Mouse (Mus musculus): Measurements from ENCODE around the gene Rhobtb1. TPM values are rescaled to one million over a fixed set of nuclear protein-coding genes. Genes with fewer than 3 reads are reported as not detected.
A peak's percentile ranks its signal among the peaks of the same experiment; 100 is the strongest.

Rhobtb1 gene
- polyA plus RNA-seq, 1 experiment from 2014 or later = 33.2 TPM

DNA sequence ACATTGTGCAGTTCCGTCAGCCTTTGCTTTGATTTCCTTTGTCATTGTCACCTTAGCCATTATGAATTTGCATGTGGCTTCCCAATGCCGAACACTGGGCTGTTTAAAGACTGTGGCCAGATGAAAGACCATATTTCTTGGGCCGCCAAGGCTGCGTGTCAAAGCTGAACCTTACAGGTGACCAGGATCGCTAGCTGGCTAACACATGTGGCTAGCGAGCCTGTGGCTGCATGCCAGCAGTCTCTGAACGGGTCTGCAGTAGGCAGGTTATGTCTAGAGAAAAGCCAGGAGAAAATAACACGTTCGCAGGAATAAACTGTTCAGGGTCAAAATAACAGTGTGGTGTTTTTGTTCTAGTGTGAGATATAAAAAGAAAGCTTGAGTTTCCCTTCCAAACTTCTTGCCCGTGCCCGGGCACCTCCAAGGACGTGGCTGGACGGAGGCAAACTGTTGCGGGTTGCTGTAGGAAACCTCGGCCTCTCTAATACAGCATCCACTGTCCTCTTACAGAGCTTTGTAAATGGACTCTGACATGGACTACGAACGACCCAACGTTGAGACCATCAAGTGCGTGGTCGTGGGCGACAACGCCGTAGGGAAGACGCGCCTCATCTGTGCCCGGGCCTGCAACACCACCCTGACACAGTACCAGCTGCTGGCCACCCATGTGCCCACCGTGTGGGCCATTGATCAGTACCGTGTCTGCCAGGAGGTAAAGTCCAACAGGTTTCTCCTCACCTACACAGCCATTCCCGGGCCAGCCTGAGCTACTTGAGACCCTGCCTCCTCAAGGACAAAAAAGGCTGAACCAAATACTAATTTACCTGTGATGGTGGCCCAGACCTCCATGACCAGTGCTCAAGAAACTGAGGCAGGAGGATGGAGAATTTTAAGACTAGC lies 97.3 kb downstream of the Rhobtb1 start:
- Histone ChIP-seq H3K4me1 (ENCODE audit: control insufficient read depth, insufficient read depth, low read length) (peaks cover 14% of the 10 kb centered on the region), H3K27me3 (ENCODE audit: control insufficient read depth, insufficient read depth, low read length) (no peaks in the 10 kb centered on the region), H3K9me3 (replicated peaks; ENCODE audit: control insufficient read depth, low read length) (no peaks in the 10 kb centered on the region), H3K27ac (ENCODE audit: low read length) (no peak overlapping the region), H3K4me2 (ENCODE audit: low read depth, low read length) (no peak overlapping the region), H3K4me3 (replicated peaks; ENCODE audit: low read length) (no peak overlapping the region), H3K36me3 (ENCODE audit: control insufficient read depth, insufficient read depth, low read length) (peaks cover 8% of the 10 kb centered on the region), H3K9ac (ENCODE audit: low read length) (no peak overlapping the region)
- 88% methylated on average over 29 of the region's 29 CpGs for WGBS
- ATAC-seq (ENCODE audit: insufficient read depth, low FRiP score) = no peak

DNA sequence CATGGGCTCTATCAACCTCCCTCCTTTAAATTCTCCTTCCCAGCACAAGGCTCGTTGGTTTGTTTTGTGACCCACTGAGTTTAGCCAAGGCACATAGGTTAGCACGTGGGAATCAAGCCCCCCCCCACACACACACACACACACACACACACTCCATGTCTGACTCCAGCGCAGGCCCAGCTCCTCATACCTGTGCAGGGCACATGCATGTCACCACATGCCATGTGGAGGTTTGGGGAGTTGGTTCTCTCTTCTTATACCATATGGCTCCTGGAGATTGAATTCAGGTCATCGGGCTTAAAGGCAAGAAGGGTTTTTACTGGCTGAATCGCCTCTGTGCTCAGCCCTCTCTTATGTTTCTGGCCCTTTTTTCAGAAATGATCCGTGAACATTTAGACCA lies 100.0 kb downstream of the Rhobtb1 start:
- Histone ChIP-seq H3K9ac (ENCODE audit: low read length) (no peak overlapping the region), H3K27me3 (ENCODE audit: control insufficient read depth, insufficient read depth, low read length) (no peaks in the 10 kb centered on the region), H3K9me3 (replicated peaks; ENCODE audit: control insufficient read depth, low read length) (no peaks in the 10 kb centered on the region), H3K36me3 (ENCODE audit: control insufficient read depth, insufficient read depth, low read length) (peaks cover 8% of the 10 kb centered on the region), H3K4me2 (ENCODE audit: low read depth, low read length) (no peak overlapping the region), H3K4me3 (replicated peaks; ENCODE audit: low read length) (no peak overlapping the region), H3K27ac (ENCODE audit: low read length) (no peak overlapping the region), H3K4me1 (ENCODE audit: control insufficient read depth, insufficient read depth, low read length) (peaks cover 31% of the 10 kb centered on the region)
- WGBS = 87% methylated on average over 6 of the region's 6 CpGs
- ATAC-seq (ENCODE audit: insufficient read depth, low FRiP score) = no peak

DNA sequence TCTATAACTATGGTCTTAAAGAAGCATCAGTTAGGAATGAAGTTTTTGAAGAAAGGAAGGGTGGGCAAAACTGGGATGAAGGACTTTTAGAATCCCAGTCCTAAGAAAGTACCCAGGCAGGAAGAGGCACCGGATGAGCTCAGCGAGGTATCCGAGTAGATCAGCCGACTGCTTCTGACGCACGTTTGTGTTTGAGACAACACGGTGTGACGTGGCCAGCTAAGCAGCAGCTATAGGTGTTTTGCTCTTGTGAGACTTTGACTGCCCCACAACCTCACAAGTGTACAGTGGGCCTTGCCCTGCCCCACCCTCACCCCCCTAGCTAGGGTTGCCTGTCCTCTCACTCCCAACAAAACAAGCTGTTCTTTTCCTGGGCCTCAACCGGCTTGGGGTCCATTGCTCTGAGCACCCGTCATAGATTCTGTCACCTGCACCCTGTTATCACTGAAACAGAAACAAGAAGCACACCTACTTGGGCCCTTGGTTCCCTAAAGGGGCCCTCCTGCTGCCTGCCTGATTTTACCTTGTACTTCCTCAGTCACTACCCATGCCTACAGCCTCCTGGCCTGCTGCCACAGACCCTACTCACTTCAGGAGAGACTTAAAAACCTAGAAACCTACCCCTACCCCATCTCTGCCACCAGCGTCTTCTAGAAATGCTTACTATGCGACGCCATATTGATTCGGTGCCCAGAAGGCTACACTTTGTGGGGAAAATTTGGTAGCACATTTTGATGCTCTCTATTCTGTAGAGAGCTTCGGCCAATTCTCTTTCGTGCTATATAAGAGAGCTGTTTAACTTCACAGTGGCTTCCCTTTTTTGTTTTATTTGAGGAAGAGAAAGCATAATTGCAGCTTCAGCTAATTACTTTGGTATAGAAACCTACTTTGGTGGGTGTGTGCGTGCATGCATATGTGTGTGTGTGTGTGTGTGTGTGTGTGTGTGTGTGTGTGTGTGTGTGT lies 101.2 kb downstream of the Rhobtb1 start:
- H3K9me3 ChIP-seq (replicated peaks; ENCODE audit: control insufficient read depth, low read length) = no peaks in the 10 kb centered on the region
- peak overlapping the region; percentile 17; the same call in 1 of the 2 replicates for H3K9ac ChIP-seq (ENCODE audit: low read length)
- H3K27ac ChIP-seq (ENCODE audit: low read length) = peak overlapping the region; percentile 95
- H3K27me3 ChIP-seq (ENCODE audit: control insufficient read depth, insufficient read depth, low read length) = no peaks in the 10 kb centered on the region
- 79% methylated on average over 17 of the region's 17 CpGs for WGBS
- ATAC-seq (ENCODE audit: insufficient read depth, low FRiP score) = no peak
- peaks cover 8% of the 10 kb centered on the region for H3K36me3 ChIP-seq (ENCODE audit: control insufficient read depth, insufficient read depth, low read length)
- H3K4me3 ChIP-seq (replicated peaks; ENCODE audit: low read length) = no peak overlapping the region
- no peak overlapping the region for H3K4me2 ChIP-seq (ENCODE audit: low read depth, low read length)
- H3K4me1 ChIP-seq (ENCODE audit: control insufficient read depth, insufficient read depth, low read length) = peaks cover 31% of the 10 kb centered on the region

DNA sequence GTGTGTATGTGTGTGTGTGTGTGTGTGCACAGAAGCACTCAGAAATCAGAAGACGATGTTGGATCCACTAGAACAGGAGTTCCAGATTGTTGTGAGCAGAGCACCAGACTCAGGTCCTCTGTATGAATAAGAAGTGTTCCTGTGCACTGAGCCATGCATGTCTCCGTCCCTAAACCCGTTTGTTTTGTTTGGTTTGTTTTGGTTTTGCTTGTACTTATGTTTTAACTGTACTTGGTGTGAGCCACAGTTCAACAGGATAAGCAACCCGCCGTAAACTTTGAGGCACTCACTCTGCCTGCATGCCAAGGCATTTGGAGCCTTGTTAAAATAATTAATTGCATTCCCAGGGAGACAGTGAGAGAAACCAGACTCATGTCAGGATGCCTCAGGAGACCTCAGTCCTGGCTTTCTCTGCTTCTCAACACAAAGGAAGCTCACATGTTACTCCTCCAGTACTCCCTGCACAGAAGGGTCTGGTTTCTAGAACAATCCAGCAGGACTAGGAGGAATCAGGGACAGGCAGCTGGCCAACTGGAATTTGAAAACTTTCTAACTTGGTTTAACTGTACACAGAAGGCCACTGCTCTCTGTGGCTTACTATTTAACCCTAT lies 101.9 kb downstream of the Rhobtb1 start:
- peaks cover 8% of the 10 kb centered on the region for H3K36me3 ChIP-seq (ENCODE audit: control insufficient read depth, insufficient read depth, low read length)
- no peaks in the 10 kb centered on the region for H3K9me3 ChIP-seq (replicated peaks; ENCODE audit: control insufficient read depth, low read length)
- H3K27ac ChIP-seq (ENCODE audit: low read length) = peak overlapping the region; percentile 95
- H3K27me3 ChIP-seq (ENCODE audit: control insufficient read depth, insufficient read depth, low read length) = no peaks in the 10 kb centered on the region
- 0 out of 2 replicates have a peak overlapping the region, but pooled peaks have one; percentile 7 for H3K9ac ChIP-seq (ENCODE audit: low read length)
- no peak overlapping the region for H3K4me2 ChIP-seq (ENCODE audit: low read depth, low read length)
- 28% methylated on average over 5 of the region's 5 CpGs for WGBS
- peak; percentile 85 for ATAC-seq (ENCODE audit: insufficient read depth, low FRiP score)
- no peak overlapping the region for H3K4me3 ChIP-seq (replicated peaks; ENCODE audit: low read length)
- H3K4me1 ChIP-seq (ENCODE audit: control insufficient read depth, insufficient read depth, low read length) = peaks cover 31% of the 10 kb centered on the region

GRCm38 (mm10) chr10:69253686-69254080 lies 102.4 kb downstream of the Rhobtb1 start:
- Histone ChIP-seq H3K4me2 (ENCODE audit: low read depth, low read length) (peak overlapping the region; percentile 17; the same call in 1 of the 2 replicates), H3K27me3 (ENCODE audit: control insufficient read depth, insufficient read depth, low read length) (no peaks in the 10 kb centered on the region), H3K4me1 (ENCODE audit: control insufficient read depth, insufficient read depth, low read length) (peaks cover 31% of the 10 kb centered on the region), H3K4me3 (replicated peaks; ENCODE audit: low read length) (no peak overlapping the region), H3K9ac (ENCODE audit: low read length) (0 out of 2 replicates have a peak overlapping the region, but pooled peaks have one; percentile 7), H3K27ac (ENCODE audit: low read length) (peak overlapping the region; percentile 95), H3K36me3 (ENCODE audit: control insufficient read depth, insufficient read depth, low read length) (peaks cover 8% of the 10 kb centered on the region), H3K9me3 (replicated peaks; ENCODE audit: control insufficient read depth, low read length) (no peaks in the 10 kb centered on the region)
- 44% methylated on average over 5 of the region's 5 CpGs for WGBS
- ATAC-seq (ENCODE audit: insufficient read depth, low FRiP score) = peak; percentile 12; the same call in 1 of the 2 replicates

- peaks cover 31% of the 10 kb centered on the region for H3K4me1 ChIP-seq (ENCODE audit: control insufficient read depth, insufficient read depth, low read length)
These were observed 103.2 kb downstream of the Rhobtb1 start for GRCm38 (mm10) chr10:69254390-69254847.

GRCm38 (mm10) chr10:69255594-69255993 lies 104.4 kb downstream of the Rhobtb1 start:
- ATAC-seq (ENCODE audit: insufficient read depth, low FRiP score) = no peak
- WGBS = 36% methylated on average over 5 of the region's 5 CpGs
- no peak overlapping the region for H3K4me2 ChIP-seq (ENCODE audit: low read depth, low read length)
- H3K27ac ChIP-seq (ENCODE audit: low read length) = peak overlapping the region; percentile 11; the same call in 1 of the 2 replicates
- H3K4me3 ChIP-seq (replicated peaks; ENCODE audit: low read length) = no peak overlapping the region
- peaks cover 31% of the 10 kb centered on the region for H3K4me1 ChIP-seq (ENCODE audit: control insufficient read depth, insufficient read depth, low read length)
- H3K9me3 ChIP-seq (replicated peaks; ENCODE audit: control insufficient read depth, low read length) = no peaks in the 10 kb centered on the region
- no peak overlapping the region for H3K9ac ChIP-seq (ENCODE audit: low read length)
- H3K36me3 ChIP-seq (ENCODE audit: control insufficient read depth, insufficient read depth, low read length) = no peaks in the 10 kb centered on the region; the same call in 1 of the 2 replicates
- H3K27me3 ChIP-seq (ENCODE audit: control insufficient read depth, insufficient read depth, low read length) = no peaks in the 10 kb centered on the region

More at GRCm38 (mm10) chr10:69254390-69254847, 103.2 kb downstream of the Rhobtb1 start:
- no peaks in the 10 kb centered on the region for H3K27me3 ChIP-seq (ENCODE audit: control insufficient read depth, insufficient read depth, low read length)
- peaks cover 5% of the 10 kb centered on the region for H3K36me3 ChIP-seq (ENCODE audit: control insufficient read depth, insufficient read depth, low read length)
- 21% methylated on average over 8 of the region's 8 CpGs for WGBS
- peak overlapping the region; percentile 95 for H3K27ac ChIP-seq (ENCODE audit: low read length)
- no peak overlapping the region for H3K4me2 ChIP-seq (ENCODE audit: low read depth, low read length)
- H3K4me3 ChIP-seq (replicated peaks; ENCODE audit: low read length) = no peak overlapping the region
- 0 out of 2 replicates have a peak overlapping the region, but pooled peaks have one; percentile 20 for H3K9ac ChIP-seq (ENCODE audit: low read length)
- H3K9me3 ChIP-seq (replicated peaks; ENCODE audit: control insufficient read depth, low read length) = no peaks in the 10 kb centered on the region
- peak; percentile 50; the same call in 1 of the 2 replicates for ATAC-seq (ENCODE audit: insufficient read depth, low FRiP score)

DNA sequence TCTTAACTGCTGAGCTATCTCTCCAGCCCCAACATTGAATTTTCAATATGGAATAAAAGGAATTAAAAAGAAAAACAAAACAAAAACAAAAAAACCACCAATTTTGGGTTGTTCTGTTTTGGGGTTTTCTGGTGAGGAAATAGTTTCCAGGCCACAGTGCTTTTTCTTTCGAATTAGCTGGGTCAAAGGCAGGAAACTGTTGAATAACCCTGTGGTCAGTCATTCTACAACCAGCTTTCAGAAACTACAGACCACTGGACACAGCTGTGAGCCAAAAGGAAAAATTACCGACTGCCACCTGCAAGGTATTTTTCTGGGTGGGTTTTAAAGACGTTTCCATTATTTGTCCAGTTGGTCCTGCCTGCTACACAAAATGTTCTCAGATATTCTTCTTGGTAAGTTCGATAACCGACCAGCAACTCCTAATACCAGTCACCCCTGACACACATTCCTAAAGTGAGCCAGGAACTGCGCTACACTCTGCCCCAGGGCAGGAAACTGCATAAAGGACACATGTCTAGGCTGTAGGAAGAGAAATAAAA lies 106.4 kb downstream of the Rhobtb1 start:
- no peaks in the 10 kb centered on the region for H3K36me3 ChIP-seq (ENCODE audit: control insufficient read depth, insufficient read depth, low read length)
- ATAC-seq (ENCODE audit: insufficient read depth, low FRiP score) = no peak
- peaks cover 38% of the 10 kb centered on the region for H3K4me1 ChIP-seq (ENCODE audit: control insufficient read depth, insufficient read depth, low read length)
- WGBS = 72% methylated on average over 6 of the region's 6 CpGs
- no peaks in the 10 kb centered on the region for H3K9me3 ChIP-seq (replicated peaks; ENCODE audit: control insufficient read depth, low read length)
- no peak overlapping the region for H3K9ac ChIP-seq (ENCODE audit: low read length)
- H3K27me3 ChIP-seq (ENCODE audit: control insufficient read depth, insufficient read depth, low read length) = no peaks in the 10 kb centered on the region
- H3K27ac ChIP-seq (ENCODE audit: low read length) = no peak overlapping the region
- no peak overlapping the region for H3K4me2 ChIP-seq (ENCODE audit: low read depth, low read length)
- no peak overlapping the region for H3K4me3 ChIP-seq (replicated peaks; ENCODE audit: low read length)

Data from stomach, embryonic 16.5 days (tissue).